Mouse (Mus musculus) mouse embryonic stem cell (cell line): ENCODE measurements around the gene Gm5157.
"Not testable (repeated sequence)": the region's sequence is repeated elsewhere in the genome, so short reads cannot be mapped to it uniquely, and the experiment has no call there.

Experiments used
- in situ Hi-C, 2 experiments: fragments of 300-500 bp; cut with MboI; formaldehyde crosslinking; loops; 1 replicate in 1 of 2; 3 replicates in 1 of 2; pipeline ENCODE4 v1.14.3; 2019 to 2020; ENCODE audit warnings: low sequenced_read_pairs in 2 of 2, low pct_unique_long_range_greater_than_20kb in 1 of 2, mixed read lengths in 1 of 2; ENCODE audit not compliant: unreplicated experiment in 1 of 2

Gene Gm5157

DNA sequence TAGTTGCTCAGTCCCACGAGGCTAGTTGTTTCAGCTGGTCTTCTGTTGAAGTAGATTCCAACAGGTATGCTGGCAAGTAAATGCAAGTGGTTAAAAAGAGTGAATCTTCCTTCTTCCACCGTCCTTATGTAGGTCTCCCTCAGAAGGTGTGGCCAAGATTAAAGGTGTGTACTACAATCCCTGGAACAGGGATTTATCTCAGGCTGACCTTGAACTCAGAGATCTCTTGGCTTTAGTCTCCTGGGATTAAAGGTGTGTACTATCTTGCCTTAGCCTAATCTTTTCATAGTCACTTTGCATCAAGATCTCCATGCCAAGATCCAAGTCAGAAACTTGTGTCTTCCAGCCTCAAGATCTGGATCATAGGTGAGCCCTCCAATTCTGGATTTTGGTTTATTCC, at the start of gene Gm5157:
Gene Gm5157 (minus strand): TSS at position 101 of the 400 bp plus-strand sequence.
- in situ Hi-C loops: not testable (repeated sequence)

DNA sequence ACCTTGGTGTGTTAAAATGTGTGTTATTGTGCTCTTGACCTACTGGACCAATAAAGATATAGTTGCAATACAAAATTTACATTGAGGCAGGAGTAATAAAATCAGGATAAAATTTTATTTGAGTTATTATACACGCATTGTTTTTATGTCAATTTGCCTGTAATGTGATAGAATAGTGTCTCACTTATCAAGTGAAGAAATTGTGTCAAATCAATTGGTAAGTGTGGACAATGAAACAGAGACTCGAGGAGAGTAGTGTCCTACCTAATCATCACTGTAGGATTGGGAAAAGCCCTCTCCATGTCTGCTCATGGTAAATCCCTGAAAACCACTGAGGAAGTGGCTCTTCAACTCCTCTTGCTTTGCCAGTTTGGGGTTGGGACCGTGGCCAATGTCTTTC, 28.3 kb downstream of the Gm5157 start, which contains the start of gene Vmn1r123:
Gene Vmn1r123 (plus strand): TSS at position 301 of the 400 bp plus-strand sequence.
- in situ Hi-C loops: not testable (repeated sequence)
